In genomic region chr3:79360317-79361101, GRCm38 (mm10) we compare ENCODE assay signal across 14 mouse cellular contexts. TPM values are rescaled to one million over a fixed set of nuclear protein-coding genes. Genes with fewer than 3 reads are reported as not detected.
DNase-seq lines count a peak whose midpoint lies in the region; ATAC-seq and TF ChIP-seq lines count a peak whose summit lies in the region.
"Had no signal": no experiment of that assay in that cellular context is flagged by ENCODE, and none has a peak within 500 bp of the region (broad histone marks: within the 10 kb centered on the region; RNA-seq: fewer than 3 reads in every experiment).

No protein-coding gene starts in this region.

- in situ Hi-C loops in Patski (cut with MboI; ENCODE audit: low pct_unique_long_range_greater_than_20kb) = no loop called here

- ATAC-seq in Patski = peak; percentile 21

- no peak for TF ChIP-seq CTCF in Patski (IDR thresholded peaks at IDR 0.05)

- POLR2A ChIA-PET in Patski (lab: Charles Lee) = interaction anchor here (0.6 kb wide), 1 partner anchor 254 kb away, joined by 4 read pairs; no protein-coding TSS in a partner anchor

- peaks cover 28% of the 10 kb centered on the region for H3K27me3 ChIP-seq in Patski
- H3K27me3 ChIP-seq: hindbrain, embryonic 15.5 days; liver, embryonic 15.5 days; neural tube, embryonic 13.5 days had no signal

- CTCF ChIA-PET in Patski (lab: Charles Lee) = interaction anchor here (0.7 to 1.8 kb wide), 7 partner anchors 10 to 159 kb away, joined by 3 to 6 read pairs (median 3); no protein-coding TSS in a partner anchor

- DNase-seq in embryo, embryonic 11 days = peak; percentile 30
- DNase-seq in embryo, embryonic 10 days (ENCODE audit: low spot score) = no peak
- DNase-seq in kidney, postnatal 14 days = peak; percentile 17
- no peak for DNase-seq in kidney, postnatal 25 days
- DNase-seq in Patski (ENCODE audit: low read depth, low spot score) = peak; percentile 17
- peak; percentile 19 to 30 for DNase-seq in heart, postnatal 10 days
- DNase-seq in testis, postnatal 14 days (ENCODE audit: low spot score) = no peak
- no peak for DNase-seq in cerebellum, postnatal 25 days
- DNase-seq: adrenal gland, postnatal 14 days; cerebellum, postnatal 36 days; spleen, adult 18-20 months had no signal

- intact Hi-C loops in heart, postnatal 10 days (cut with DNase I) = no loop called here

RNA-seq across cellular contexts. Expression of gene Gm17359, which starts 24.0 kb away (rescaled TPM):
- not detected for polyA plus RNA-seq in Patski (2021)
- total RNA-seq in heart, postnatal 10 days (2021) = not detected
- total RNA-seq: adrenal gland, postnatal 14 days had no signal
- polyA plus RNA-seq: hindbrain, embryonic 15.5 days; neural tube, embryonic 13.5 days had no signal

Comparison
In these comparisons a context has a peak if more than half of its experiments do, and no peak if none do; other contexts are left out.
1. DNase-seq: peak in embryo, embryonic 11 days (single experiment), kidney, postnatal 14 days (single experiment), Patski (single experiment) and heart, postnatal 10 days (2 of 2); none in embryo, embryonic 10 days (single experiment), kidney, postnatal 25 days (0 of 2), testis, postnatal 14 days (single experiment) and cerebellum, postnatal 25 days (0 of 2).